Mouse (Mus musculus): Measurements from ENCODE around the gene Clic1. TPM values are rescaled to one million over a fixed set of nuclear protein-coding genes. Genes with fewer than 3 reads are reported as not detected.

The Clic1 gene
- polyA plus RNA-seq, 1 experiment from 2014 or later = 24.7 TPM

GRCm38 (mm10) chr17:35007387-35007991 lies 42.3 kb upstream of the Clic1 start:
- Histone ChIP-seq H3K27ac (no peak overlapping the region), H3K9me3 (ENCODE audit: control insufficient read depth, low read length) (no peaks in the 10 kb centered on the region), H3K9ac (no peak overlapping the region), H3K36me3 (replicated peaks; ENCODE audit: control insufficient read depth, insufficient read depth) (peaks cover 81% of the 10 kb centered on the region), H3K4me2 (replicated peaks) (no peak overlapping the region), H3K4me1 (replicated peaks; ENCODE audit: control insufficient read depth, insufficient read depth, low read length) (peaks cover 9% of the 10 kb centered on the region), H3K4me3 (replicated peaks; ENCODE audit: low read length) (no peak overlapping the region), H3K27me3 (ENCODE audit: control insufficient read depth, insufficient read depth, low read length) (no peaks in the 10 kb centered on the region)
- ATAC-seq (ENCODE audit: low FRiP score) (no peak), DNase-seq (ENCODE audit: low spot score) (no peak)
- 96% methylated on average over 7 of the region's 7 CpGs for WGBS

GRCm38 (mm10) chr17:35009586-35009985 lies 40.2 kb upstream of the Clic1 start:
- Histone ChIP-seq H3K9ac (no peak overlapping the region), H3K4me3 (replicated peaks; ENCODE audit: low read length) (no peak overlapping the region), H3K9me3 (ENCODE audit: control insufficient read depth, low read length) (no peaks in the 10 kb centered on the region), H3K36me3 (replicated peaks; ENCODE audit: control insufficient read depth, insufficient read depth) (peaks cover 98% of the 10 kb centered on the region), H3K27ac (no peak overlapping the region), H3K27me3 (ENCODE audit: control insufficient read depth, insufficient read depth, low read length) (no peaks in the 10 kb centered on the region), H3K4me2 (replicated peaks) (no peak overlapping the region), H3K4me1 (replicated peaks; ENCODE audit: control insufficient read depth, insufficient read depth, low read length) (no peaks in the 10 kb centered on the region)
- ATAC-seq (ENCODE audit: low FRiP score) (no peak), DNase-seq (ENCODE audit: low spot score) (no peak)
- WGBS = 84% methylated on average over 7 of the region's 7 CpGs

GRCm38 (mm10) chr17:35011440-35011839 lies 38.3 kb upstream of the Clic1 start:
- no peaks in the 10 kb centered on the region for H3K4me1 ChIP-seq (replicated peaks; ENCODE audit: control insufficient read depth, insufficient read depth, low read length)
- WGBS = 92% methylated on average over 8 of the region's 8 CpGs
- no peak overlapping the region for H3K9ac ChIP-seq
- H3K27ac ChIP-seq = no peak overlapping the region
- ATAC-seq (ENCODE audit: low FRiP score) (no peak), DNase-seq (ENCODE audit: low spot score) (no peak)
- no peaks in the 10 kb centered on the region for H3K9me3 ChIP-seq (ENCODE audit: control insufficient read depth, low read length)
- peaks cover 100% of the 10 kb centered on the region for H3K36me3 ChIP-seq (replicated peaks; ENCODE audit: control insufficient read depth, insufficient read depth)
- no peak overlapping the region for H3K4me3 ChIP-seq (replicated peaks; ENCODE audit: low read length)
- H3K4me2 ChIP-seq (replicated peaks) = no peak overlapping the region
- H3K27me3 ChIP-seq (ENCODE audit: control insufficient read depth, insufficient read depth, low read length) = no peaks in the 10 kb centered on the region

GRCm38 (mm10) chr17:35012430-35012829 lies 37.3 kb upstream of the Clic1 start:
- no peak for ATAC-seq (ENCODE audit: low FRiP score)
- DNase-seq (ENCODE audit: low spot score) = no peak
- no peaks in the 10 kb centered on the region for H3K4me1 ChIP-seq (replicated peaks; ENCODE audit: control insufficient read depth, insufficient read depth, low read length)
- H3K4me3 ChIP-seq (replicated peaks; ENCODE audit: low read length) = no peak overlapping the region
- H3K27me3 ChIP-seq (ENCODE audit: control insufficient read depth, insufficient read depth, low read length) = no peaks in the 10 kb centered on the region
- H3K27ac ChIP-seq = no peak overlapping the region
- 90% methylated on average over 13 of the region's 13 CpGs for WGBS
- H3K9me3 ChIP-seq (ENCODE audit: control insufficient read depth, low read length) = no peaks in the 10 kb centered on the region
- no peak overlapping the region for H3K9ac ChIP-seq
- H3K4me2 ChIP-seq (replicated peaks) = no peak overlapping the region
- H3K36me3 ChIP-seq (replicated peaks; ENCODE audit: control insufficient read depth, insufficient read depth) = peaks cover 95% of the 10 kb centered on the region

GRCm38 (mm10) chr17:35013221-35013620 lies 36.5 kb upstream of the Clic1 start:
- Histone ChIP-seq H3K4me3 (replicated peaks; ENCODE audit: low read length) (no peak overlapping the region), H3K9me3 (ENCODE audit: control insufficient read depth, low read length) (no peaks in the 10 kb centered on the region), H3K9ac (no peak overlapping the region), H3K36me3 (replicated peaks; ENCODE audit: control insufficient read depth, insufficient read depth) (peaks cover 87% of the 10 kb centered on the region), H3K27me3 (ENCODE audit: control insufficient read depth, insufficient read depth, low read length) (no peaks in the 10 kb centered on the region), H3K27ac (no peak overlapping the region), H3K4me1 (replicated peaks; ENCODE audit: control insufficient read depth, insufficient read depth, low read length) (no peaks in the 10 kb centered on the region), H3K4me2 (replicated peaks) (no peak overlapping the region)
- ATAC-seq (ENCODE audit: low FRiP score) = no peak
- 93% methylated on average over 6 of the region's 6 CpGs for WGBS
- no peak for DNase-seq (ENCODE audit: low spot score)

- Histone ChIP-seq H3K27me3 (ENCODE audit: control insufficient read depth, insufficient read depth, low read length) (no peaks in the 10 kb centered on the region), H3K4me3 (replicated peaks; ENCODE audit: low read length) (no peak overlapping the region), H3K27ac (no peak overlapping the region), H3K36me3 (replicated peaks; ENCODE audit: control insufficient read depth, insufficient read depth) (peaks cover 66% of the 10 kb centered on the region), H3K9ac (no peak overlapping the region), H3K4me2 (replicated peaks) (no peak overlapping the region), H3K4me1 (replicated peaks; ENCODE audit: control insufficient read depth, insufficient read depth, low read length) (no peaks in the 10 kb centered on the region), H3K9me3 (ENCODE audit: control insufficient read depth, low read length) (no peaks in the 10 kb centered on the region)
- no peak for DNase-seq (ENCODE audit: low spot score)
- WGBS = 94% methylated on average over 16 of the region's 16 CpGs
- no peak for ATAC-seq (ENCODE audit: low FRiP score)
Observed at GRCm38 (mm10) chr17:35015296-35015695, 34.5 kb upstream of the Clic1 start.

GRCm38 (mm10) chr17:35016376-35016775 lies 33.4 kb upstream of the Clic1 start, which contains the start of gene Vwa7:
TSS of gene Vwa7 (plus strand) at chr17:35016579.
- Histone ChIP-seq H3K4me3 (replicated peaks; ENCODE audit: low read length) (no peak within 1 kb of the TSS), H3K27ac (no peak within 1 kb of the TSS), H3K27me3 (ENCODE audit: control insufficient read depth, insufficient read depth, low read length) (no peaks in the 10 kb centered on the region), H3K36me3 (replicated peaks; ENCODE audit: control insufficient read depth, insufficient read depth) (peaks cover 55% of the 10 kb centered on the region), H3K9ac (0 out of 2 replicates have a peak within 1 kb of the TSS, but pooled peaks have one; percentile 10), H3K4me2 (replicated peaks) (no peak within 1 kb of the TSS), H3K4me1 (replicated peaks; ENCODE audit: control insufficient read depth, insufficient read depth, low read length) (no peaks in the 10 kb centered on the region), H3K9me3 (ENCODE audit: control insufficient read depth, low read length) (no peaks in the 10 kb centered on the region)
- peak; percentile 59 for DNase-seq (ENCODE audit: low spot score)
- peak; percentile 51; the same call in 1 of the 2 replicates for ATAC-seq (ENCODE audit: low FRiP score)
- 49% methylated on average over 12 of the region's 12 CpGs for WGBS

GRCm38 (mm10) chr17:35016791-35017705 lies 32.7 kb upstream of the Clic1 start:
- 81% methylated on average over 10 of the region's 10 CpGs for WGBS
- no peaks in the 10 kb centered on the region for H3K4me1 ChIP-seq (replicated peaks; ENCODE audit: control insufficient read depth, insufficient read depth, low read length)
- no peak for ATAC-seq (ENCODE audit: low FRiP score)
- no peak overlapping the region for H3K4me3 ChIP-seq (replicated peaks; ENCODE audit: low read length)
- no peak overlapping the region for H3K9ac ChIP-seq
- no peak for DNase-seq (ENCODE audit: low spot score)
- no peaks in the 10 kb centered on the region for H3K9me3 ChIP-seq (ENCODE audit: control insufficient read depth, low read length)
- peaks cover 49% of the 10 kb centered on the region for H3K36me3 ChIP-seq (replicated peaks; ENCODE audit: control insufficient read depth, insufficient read depth)
- H3K27me3 ChIP-seq (ENCODE audit: control insufficient read depth, insufficient read depth, low read length) = no peaks in the 10 kb centered on the region
- H3K27ac ChIP-seq = no peak overlapping the region
- no peak overlapping the region for H3K4me2 ChIP-seq (replicated peaks)

- Histone ChIP-seq H3K27me3 (ENCODE audit: control insufficient read depth, insufficient read depth, low read length) (no peaks in the 10 kb centered on the region), H3K9ac (no peak overlapping the region), H3K4me3 (replicated peaks; ENCODE audit: low read length) (no peak overlapping the region), H3K4me2 (replicated peaks) (no peak overlapping the region), H3K36me3 (replicated peaks; ENCODE audit: control insufficient read depth, insufficient read depth) (peaks cover 43% of the 10 kb centered on the region), H3K27ac (no peak overlapping the region), H3K4me1 (replicated peaks; ENCODE audit: control insufficient read depth, insufficient read depth, low read length) (no peaks in the 10 kb centered on the region), H3K9me3 (ENCODE audit: control insufficient read depth, low read length) (no peaks in the 10 kb centered on the region)
- DNase-seq (ENCODE audit: low spot score) (no peak), ATAC-seq (ENCODE audit: low FRiP score) (no peak)
- WGBS = 69% methylated on average over 14 of the region's 14 CpGs
Observed at GRCm38 (mm10) chr17:35017706-35018030, 32.1 kb upstream of the Clic1 start.

Measured in hindbrain, embryonic 14.5 days (tissue).